Mouse (Mus musculus): ENCODE data around the gene Dgkd. TPM values are rescaled to one million over a fixed set of nuclear protein-coding genes. Genes with fewer than 3 reads are reported as not detected.

The Dgkd gene
- polyA plus RNA-seq, 1 experiment: 56.0 TPM

DNA sequence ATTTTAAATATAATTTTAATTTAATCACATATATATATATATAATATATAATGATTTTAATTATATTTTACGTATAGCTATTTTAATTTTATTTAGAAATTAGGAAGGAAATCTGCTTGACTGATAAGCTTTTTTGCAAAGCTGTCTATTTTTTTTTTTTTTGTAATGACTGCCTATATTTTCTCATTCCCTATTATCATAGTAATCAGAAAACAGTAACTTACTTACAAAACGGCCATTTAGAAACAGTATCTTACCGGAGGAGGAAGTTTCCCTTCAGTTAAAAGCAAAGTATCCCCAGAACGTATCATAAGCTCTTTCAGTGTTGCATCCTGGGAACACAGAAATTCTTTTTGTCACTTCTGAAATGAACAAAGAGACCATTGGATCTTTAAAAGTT is 106.4 kb downstream of the Dgkd start:
- Histone ChIP-seq H3K4me1 (ENCODE audit: control insufficient read depth, insufficient read depth, low read length) (peaks cover 6% of the 10 kb centered on the region), H3K27ac (ENCODE audit: control insufficient read depth, insufficient read depth, low read depth, low read length, poor library complexity) (no peak overlapping the region), H3K4me3 (replicated peaks; ENCODE audit: control insufficient read depth, low read depth, low read length) (no peak overlapping the region)
- 16% methylated on average over 4 of the region's 4 CpGs for WGBS
- TF ChIP-seq POLR2A (IDR thresholded peaks at IDR 0.05; ENCODE audit: borderline replicate concordance, control insufficient read depth, low read depth, low read length): no peak
- no peak for TF ChIP-seq CTCF (IDR thresholded peaks at IDR 0.05; ENCODE audit: control insufficient read depth, insufficient read depth, low read length)

DNA sequence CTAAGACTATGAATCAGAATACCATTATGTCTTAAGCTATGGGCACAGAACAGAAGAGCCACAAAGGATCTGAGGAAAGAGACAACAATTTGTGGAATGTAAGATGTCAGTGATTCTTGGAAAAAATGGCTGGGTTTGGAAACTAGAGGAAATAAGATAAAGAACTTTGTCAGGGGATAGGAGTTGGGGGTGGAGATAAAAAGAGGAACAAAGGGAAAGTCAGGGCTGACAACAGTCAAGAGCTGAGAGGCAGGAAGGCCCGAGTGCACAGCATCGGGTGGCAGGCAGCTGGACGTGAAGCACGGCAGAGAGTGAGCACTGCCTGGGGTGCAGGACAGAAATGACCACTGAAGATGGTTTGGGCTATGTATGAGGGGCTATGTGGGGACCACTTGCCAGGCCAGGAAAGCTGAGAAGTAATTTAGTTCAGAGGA is 106.9 kb downstream of the Dgkd start:
- 2% methylated on average over 4 of the region's 4 CpGs for WGBS
- peaks cover 6% of the 10 kb centered on the region for H3K4me1 ChIP-seq (ENCODE audit: control insufficient read depth, insufficient read depth, low read length)
- H3K27ac ChIP-seq (ENCODE audit: control insufficient read depth, insufficient read depth, low read depth, low read length, poor library complexity): peak overlapping the region; percentile 59
- no peak overlapping the region for H3K4me3 ChIP-seq (replicated peaks; ENCODE audit: control insufficient read depth, low read depth, low read length)
- TF ChIP-seq CTCF (IDR thresholded peaks at IDR 0.05; ENCODE audit: control insufficient read depth, insufficient read depth, low read length): peak; percentile 5; the same call in 1 of the 2 replicates
- TF ChIP-seq POLR2A (IDR thresholded peaks at IDR 0.05; ENCODE audit: borderline replicate concordance, control insufficient read depth, low read depth, low read length): peak; percentile 44; the same call in 1 of the 2 replicates

DNA sequence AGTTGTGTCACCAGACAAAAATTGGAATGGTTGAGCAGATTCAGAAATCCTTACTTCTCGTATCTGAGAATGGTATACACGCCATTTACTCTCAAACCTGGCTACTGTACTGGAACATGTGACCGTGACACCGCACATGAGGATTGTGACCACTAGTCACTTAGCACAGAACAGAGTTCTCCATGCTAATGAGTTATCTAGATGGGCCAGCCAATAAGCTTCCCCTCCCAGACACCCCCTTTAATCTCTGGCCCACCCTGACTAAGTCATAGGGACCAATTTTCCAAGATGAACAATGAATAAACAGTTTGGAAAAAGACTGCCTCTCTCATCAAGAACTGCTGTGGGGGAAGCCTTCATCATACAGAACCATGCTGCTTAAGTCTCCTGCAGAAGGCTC is 107.7 kb downstream of the Dgkd start:
- WGBS: 64% methylated on average over 4 of the region's 4 CpGs
- Histone ChIP-seq H3K4me3 (replicated peaks; ENCODE audit: control insufficient read depth, low read depth, low read length) (no peak overlapping the region), H3K4me1 (ENCODE audit: control insufficient read depth, insufficient read depth, low read length) (peaks cover 6% of the 10 kb centered on the region), H3K27ac (ENCODE audit: control insufficient read depth, insufficient read depth, low read depth, low read length, poor library complexity) (peak overlapping the region; percentile 60)
- TF ChIP-seq POLR2A (IDR thresholded peaks at IDR 0.05; ENCODE audit: borderline replicate concordance, control insufficient read depth, low read depth, low read length) (no peak), CTCF (IDR thresholded peaks at IDR 0.05; ENCODE audit: control insufficient read depth, insufficient read depth, low read length) (no peak)

DNA sequence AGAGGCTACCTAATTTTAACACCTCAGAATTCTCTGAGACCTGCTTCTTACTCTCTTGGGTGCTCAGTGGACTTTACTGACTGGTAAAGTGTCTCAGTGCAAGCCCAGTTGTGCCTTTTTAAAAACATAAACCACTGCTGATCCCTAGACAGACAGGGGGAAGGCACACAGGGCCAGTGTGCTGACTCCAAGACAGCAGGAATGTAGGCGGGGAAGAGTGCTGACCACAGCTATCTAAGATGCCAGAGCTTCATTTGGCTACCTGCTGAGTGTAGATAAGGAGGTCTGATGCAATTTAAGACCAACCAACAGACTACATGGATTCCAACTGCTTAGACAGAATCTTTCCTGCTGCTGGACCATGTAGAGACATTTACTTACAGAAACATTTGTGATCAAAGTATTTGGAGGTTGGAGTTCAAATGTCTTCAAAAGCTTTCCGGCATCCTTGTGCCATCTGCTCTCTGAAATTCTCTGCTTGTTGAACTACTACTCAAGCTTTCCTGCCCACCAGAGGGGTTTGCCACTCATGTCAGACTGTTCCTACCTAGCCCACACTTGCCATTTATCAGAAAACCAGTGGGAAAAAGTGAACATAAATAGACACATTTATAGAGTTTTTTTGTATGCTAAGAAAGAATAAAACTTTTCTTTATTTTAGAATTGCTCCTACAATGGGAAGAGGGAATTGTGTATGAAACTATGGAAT is 108.5 kb downstream of the Dgkd start:
- H3K27ac ChIP-seq (ENCODE audit: control insufficient read depth, insufficient read depth, low read depth, low read length, poor library complexity): peak overlapping the region; percentile 60; the same call in 1 of the 2 replicates
- 43% methylated on average over 2 of the region's 2 CpGs for WGBS
- H3K4me3 ChIP-seq (replicated peaks; ENCODE audit: control insufficient read depth, low read depth, low read length): no peak overlapping the region
- peaks cover 6% of the 10 kb centered on the region for H3K4me1 ChIP-seq (ENCODE audit: control insufficient read depth, insufficient read depth, low read length)
- TF ChIP-seq POLR2A (IDR thresholded peaks at IDR 0.05; ENCODE audit: borderline replicate concordance, control insufficient read depth, low read depth, low read length) (no peak), CTCF (IDR thresholded peaks at IDR 0.05; ENCODE audit: control insufficient read depth, insufficient read depth, low read length) (no peak)

DNA sequence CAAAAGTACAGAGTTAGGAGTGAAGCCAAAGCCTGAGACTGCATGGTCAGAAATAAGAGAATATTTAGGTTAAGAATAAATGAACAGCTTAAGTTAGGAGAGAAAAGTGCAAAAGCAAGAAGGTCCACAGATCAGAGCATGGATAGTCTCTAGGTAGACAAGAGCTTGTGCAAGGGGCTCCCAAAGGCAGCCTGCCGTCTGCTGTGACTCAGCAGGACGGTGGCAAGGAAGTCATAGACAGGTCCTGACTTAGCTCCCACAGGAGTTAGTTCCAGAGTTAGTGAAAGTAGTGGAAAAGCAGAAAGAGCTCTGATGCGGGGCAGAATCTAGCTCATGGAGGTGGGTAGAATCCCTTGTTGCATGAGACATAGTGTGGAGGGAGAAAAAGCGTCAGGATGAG is 117.3 kb downstream of the Dgkd start:
- H3K4me3 ChIP-seq (replicated peaks; ENCODE audit: control insufficient read depth, low read depth, low read length): no peak overlapping the region
- WGBS: 60% methylated on average over 4 of the region's 4 CpGs

DNA sequence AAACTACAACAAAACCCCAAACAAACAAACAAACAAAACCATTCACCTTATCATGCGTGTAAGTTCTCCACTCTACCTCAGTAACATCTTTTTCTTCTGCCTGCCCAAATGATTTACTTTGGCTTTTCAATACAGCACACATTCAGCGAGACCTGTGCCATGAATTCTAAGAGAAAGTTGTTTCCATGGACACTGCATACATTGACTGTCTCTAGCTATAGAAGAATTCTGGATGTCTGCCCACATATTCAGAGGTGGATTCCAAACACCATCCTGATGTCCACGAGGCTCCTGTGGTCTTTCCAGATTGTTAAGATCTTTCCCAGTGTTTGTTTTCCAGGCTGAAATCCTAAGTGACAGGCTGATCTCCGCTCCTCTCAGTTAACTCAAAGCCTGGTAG is 129.2 kb downstream of the Dgkd start:
- Histone ChIP-seq H3K27ac (ENCODE audit: control insufficient read depth, insufficient read depth, low read depth, low read length, poor library complexity) (no peak overlapping the region), H3K4me1 (ENCODE audit: control insufficient read depth, insufficient read depth, low read length) (no peaks in the 10 kb centered on the region), H3K4me3 (replicated peaks; ENCODE audit: control insufficient read depth, low read depth, low read length) (no peak overlapping the region)
- WGBS: 83% methylated on average over 4 of the region's 4 CpGs
- TF ChIP-seq POLR2A (IDR thresholded peaks at IDR 0.05; ENCODE audit: borderline replicate concordance, control insufficient read depth, low read depth, low read length): no peak
- TF ChIP-seq CTCF (IDR thresholded peaks at IDR 0.05; ENCODE audit: control insufficient read depth, insufficient read depth, low read length): no peak

More for the DNA sequence above, 117.3 kb downstream of the Dgkd start:
- H3K27ac ChIP-seq (ENCODE audit: control insufficient read depth, insufficient read depth, low read depth, low read length, poor library complexity): no peak overlapping the region
- TF ChIP-seq CTCF (IDR thresholded peaks at IDR 0.05; ENCODE audit: control insufficient read depth, insufficient read depth, low read length): no peak
- TF ChIP-seq POLR2A (IDR thresholded peaks at IDR 0.05; ENCODE audit: borderline replicate concordance, control insufficient read depth, low read depth, low read length): no peak
- no peaks in the 10 kb centered on the region; the same call in 1 of the 2 replicates for H3K4me1 ChIP-seq (ENCODE audit: control insufficient read depth, insufficient read depth, low read length)

DNA sequence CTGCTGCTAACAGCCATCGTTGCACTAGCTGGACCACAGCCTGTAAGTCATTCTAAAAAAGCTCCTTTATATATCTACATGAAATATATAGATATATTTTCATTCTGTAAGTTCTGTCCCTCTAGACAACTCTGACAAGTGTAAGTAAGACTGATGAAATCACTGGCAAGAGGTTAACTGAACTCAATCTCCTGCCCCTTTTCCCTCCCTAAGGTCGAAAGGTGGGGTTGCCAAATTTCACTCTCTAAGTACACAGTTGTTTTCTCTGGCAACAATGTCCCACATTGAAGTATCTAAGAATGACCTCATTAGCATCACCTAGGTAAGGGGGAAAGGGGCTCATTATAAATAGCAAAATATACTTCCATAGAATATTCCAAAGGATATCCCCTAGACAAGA is 139.6 kb downstream of the Dgkd start:
- Histone ChIP-seq H3K27ac (ENCODE audit: control insufficient read depth, insufficient read depth, low read depth, low read length, poor library complexity) (no peak overlapping the region), H3K4me3 (replicated peaks; ENCODE audit: control insufficient read depth, low read depth, low read length) (no peak overlapping the region), H3K4me1 (ENCODE audit: control insufficient read depth, insufficient read depth, low read length) (no peaks in the 10 kb centered on the region)
- WGBS: 85% methylated on average over 2 of the region's 2 CpGs
- TF ChIP-seq CTCF (IDR thresholded peaks at IDR 0.05; ENCODE audit: control insufficient read depth, insufficient read depth, low read length): no peak
- no peak for TF ChIP-seq POLR2A (IDR thresholded peaks at IDR 0.05; ENCODE audit: borderline replicate concordance, control insufficient read depth, low read depth, low read length)

Other genes with a start within 250 kb of the Dgkd start
- gene Inpp5d, start 233.0 kb upstream of the Dgkd start, polyA plus RNA-seq (2011; ENCODE audit: insufficient read depth, insufficient read length, low replicate concordance, missing spikeins): 47.2 and 80.4 TPM in 2 replicates
- 17.4 and 36.9 TPM in 2 replicates for gene Atg16l1, start 97.4 kb upstream of the Dgkd start, polyA plus RNA-seq (2011; ENCODE audit: insufficient read depth, insufficient read length, low replicate concordance, missing spikeins)
- 4.0 and 7.0 TPM in 2 replicates for gene Sag, start 49.6 kb upstream of the Dgkd start, polyA plus RNA-seq (2011; ENCODE audit: insufficient read depth, insufficient read length, low replicate concordance, missing spikeins)
- gene Usp40, start 155.3 kb downstream of the Dgkd start, polyA plus RNA-seq (2011; ENCODE audit: insufficient read depth, insufficient read length, low replicate concordance, missing spikeins): 4.0 and 4.6 TPM in 2 replicates
- gene Ugt1a10, start 202.1 kb downstream of the Dgkd start, polyA plus RNA-seq (2011; ENCODE audit: insufficient read depth, insufficient read length, low replicate concordance, missing spikeins): not detected in 2 replicates
- gene Ugt1a9, start 217.5 kb downstream of the Dgkd start, polyA plus RNA-seq (2011; ENCODE audit: insufficient read depth, insufficient read length, low replicate concordance, missing spikeins): not detected in 2 replicates
- gene Ugt1a8, start 234.5 kb downstream of the Dgkd start, polyA plus RNA-seq (2011; ENCODE audit: insufficient read depth, insufficient read length, low replicate concordance, missing spikeins): not detected in 2 replicates
- gene Ugt1a7c, start 241.8 kb downstream of the Dgkd start, polyA plus RNA-seq (2011; ENCODE audit: insufficient read depth, insufficient read length, low replicate concordance, missing spikeins): 3.8 TPM in 1 of 2 replicates, not detected in the other
- gene Ugt1a6b, start 250.0 kb downstream of the Dgkd start, polyA plus RNA-seq (2011; ENCODE audit: insufficient read depth, insufficient read length, low replicate concordance, missing spikeins): 1.1 and 6.5 TPM in 2 replicates

Measured in bone marrow, adult 2 months (tissue).